Mouse (Mus musculus): ENCODE measurements around the gene Luc7l3. TPM values are rescaled to one million over a fixed set of nuclear protein-coding genes. Genes with fewer than 3 reads are reported as not detected.
A peak's percentile ranks its signal among the peaks of the same experiment; 100 is the strongest.

The Luc7l3 gene
- total RNA-seq, 2 experiments from 2014 or later = 41.1 to 48.6 TPM

- intact Hi-C loops (cut with DNase I) = loop anchor here (5.0 kb wide), 1 partner anchor 217 kb away; the partner anchor contains the start of gene Rsad1
- H3K27ac ChIP-seq = peak overlapping the region; percentile 94
- TF ChIP-seq CTCF (IDR thresholded peaks at IDR 0.05) = no peak
- no peak for DNase-seq
- H3K4me3 ChIP-seq = peak overlapping the region; percentile 92
These were observed 8.4 kb upstream of the Luc7l3 start for GRCm38 (mm10) chr11:94330211-94330610.

DNA sequence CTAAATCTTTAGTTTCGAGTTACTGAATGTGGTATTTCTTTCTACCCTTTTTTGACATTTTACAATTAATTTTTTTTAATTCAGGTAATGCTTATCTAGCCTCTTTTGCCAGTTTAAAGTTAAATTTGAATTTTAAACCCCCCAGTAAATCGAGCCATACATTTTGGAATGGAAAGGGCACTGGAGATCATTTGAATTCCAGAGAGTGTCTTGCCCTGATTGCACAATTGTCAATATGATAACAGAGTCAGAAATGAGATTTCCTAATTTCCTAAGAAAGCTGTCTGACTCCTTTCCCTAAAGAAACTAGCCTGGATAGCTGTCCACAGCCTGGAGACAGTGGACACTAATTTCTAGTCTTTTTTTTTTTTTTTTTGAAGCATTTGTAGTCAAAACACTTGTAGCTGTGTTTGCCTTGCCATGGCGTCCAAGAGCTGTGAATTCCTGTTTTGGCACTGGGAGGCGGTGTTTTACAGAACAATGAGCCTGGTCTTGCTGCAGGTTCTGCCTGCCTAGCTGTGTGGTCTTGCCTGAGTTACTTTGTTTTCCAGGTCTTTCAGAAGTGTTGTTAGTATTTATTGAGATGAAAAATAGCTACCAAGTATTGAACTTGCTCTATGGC is 7.6 kb upstream of the Luc7l3 start:
- H3K4me3 ChIP-seq = peak overlapping the region; percentile 92

DNA sequence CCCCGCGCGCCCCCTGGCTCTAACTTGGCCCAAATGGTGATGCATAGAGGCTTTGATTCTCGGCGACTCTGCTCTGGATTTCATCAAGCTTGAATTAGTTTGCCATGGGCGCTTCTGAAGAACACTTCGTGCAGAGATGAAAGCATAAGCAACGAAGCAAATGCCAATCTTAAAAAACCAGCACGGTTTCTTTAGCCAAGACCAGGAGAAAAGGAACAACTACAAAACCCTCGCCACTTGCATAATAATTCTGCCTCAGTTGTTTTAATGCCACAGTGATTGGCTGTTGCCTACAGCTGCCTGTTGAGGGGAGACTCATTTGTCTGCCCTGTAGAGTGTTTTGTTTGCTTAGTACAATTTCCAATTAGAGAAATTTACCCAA is 6.8 kb upstream of the Luc7l3 start:
- TF ChIP-seq CTCF (IDR thresholded peaks at IDR 0.05) = no peak; the same call in 1 of the 2 replicates
- intact Hi-C loops (cut with DNase I) = no loop called here
- Histone ChIP-seq H3K4me3 (peak overlapping the region; percentile 92), H3K27ac (peak overlapping the region; percentile 94)
- DNase-seq = no peak

More for the DNA sequence above, 7.6 kb upstream of the Luc7l3 start:
- intact Hi-C loops (cut with DNase I) = no loop called here
- TF ChIP-seq CTCF (IDR thresholded peaks at IDR 0.05) = peak; percentile 59
- peak overlapping the region; percentile 94 for H3K27ac ChIP-seq
- peak; percentile 58 for DNase-seq

DNA sequence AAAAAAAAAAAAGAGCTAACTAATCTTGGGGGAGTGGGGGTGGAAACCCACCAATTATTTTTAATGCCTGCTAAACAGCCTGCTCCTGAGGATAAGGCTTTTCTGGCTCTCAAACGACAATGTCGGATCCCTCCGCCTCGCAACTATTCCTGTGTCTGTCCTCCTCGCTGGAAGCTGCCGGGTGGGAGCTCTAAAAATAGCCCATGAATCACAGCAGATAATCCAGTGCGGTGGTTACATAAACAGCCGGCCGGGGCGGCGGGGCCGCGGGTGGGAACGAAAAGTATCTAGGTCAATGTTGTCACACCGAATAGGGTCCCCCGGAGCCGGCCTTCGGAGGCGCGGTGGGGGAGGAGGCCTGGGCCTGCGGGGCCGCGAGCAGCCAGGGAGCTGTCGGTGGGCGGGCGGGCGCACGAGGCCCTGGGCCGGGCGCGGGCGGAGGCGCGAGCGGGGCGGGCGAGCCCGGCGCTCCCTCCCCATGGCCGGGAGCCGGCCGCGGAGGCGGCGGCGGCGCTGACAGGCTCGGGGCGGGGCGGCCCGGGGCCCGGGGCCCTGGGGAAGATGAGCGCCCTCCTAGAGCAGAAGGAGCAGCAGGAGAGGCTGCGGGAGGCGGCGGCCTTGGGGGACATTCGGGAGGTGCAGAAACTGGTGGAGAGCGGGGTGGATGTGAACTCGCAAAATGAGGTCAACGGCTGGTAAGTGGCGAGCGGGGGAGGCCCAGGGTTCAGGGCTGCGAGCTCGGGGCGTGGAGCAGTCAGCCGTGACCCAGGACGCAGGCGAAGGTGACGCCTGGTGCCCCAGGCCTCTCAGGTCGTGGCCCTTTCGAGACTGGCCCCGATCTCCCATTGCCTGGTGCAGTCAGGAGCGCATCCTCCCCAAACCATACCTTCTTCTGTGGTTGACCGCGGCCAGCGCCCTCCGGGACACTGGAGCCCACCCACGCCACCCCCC is 6.2 kb upstream of the Luc7l3 start, which contains the start of gene Ankrd40:
Ankrd40 (plus strand) TSS at position 309 of the 951 bp plus-strand sequence.
- DNase-seq = peak; percentile 96
- TF ChIP-seq CTCF (IDR thresholded peaks at IDR 0.05) = no peak; the same call in 1 of the 2 replicates
- intact Hi-C loops (cut with DNase I) = no loop called here
- Histone ChIP-seq H3K4me3 (peak within 1 kb of the TSS; percentile 92), H3K27ac (peak within 1 kb of the TSS; percentile 94)

GRCm38 (mm10) chr11:94326961-94327411 is 5.2 kb upstream of the Luc7l3 start:
- DNase-seq = no peak
- Histone ChIP-seq H3K27ac (peak overlapping the region; percentile 94), H3K4me3 (peak overlapping the region; percentile 92)
- no peak for TF ChIP-seq CTCF (IDR thresholded peaks at IDR 0.05)
- intact Hi-C loops (cut with DNase I) = no loop called here

DNA sequence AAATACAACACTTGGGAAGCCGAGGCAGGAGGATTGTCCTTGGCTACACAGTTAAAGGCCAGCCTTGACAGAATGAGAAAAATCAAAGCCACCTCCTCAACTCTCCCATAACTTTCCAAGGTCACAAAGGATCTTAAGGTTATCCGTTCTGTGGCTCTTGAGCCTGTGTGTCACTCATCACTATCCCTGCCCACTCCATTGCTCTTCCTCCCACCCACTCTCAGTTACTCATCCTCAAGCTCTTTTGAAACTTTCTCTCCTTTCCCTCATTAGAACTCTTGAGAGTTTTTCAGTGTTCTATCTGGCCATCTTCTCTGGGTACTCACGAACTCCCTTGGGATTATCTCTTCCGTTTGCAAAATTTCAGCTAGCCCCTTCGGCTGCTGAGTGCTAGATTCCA is 2.8 kb upstream of the Luc7l3 start:
- intact Hi-C loops (cut with DNase I) = no loop called here
- Histone ChIP-seq H3K27ac (no peak overlapping the region), H3K4me3 (no peak overlapping the region)
- DNase-seq = no peak
- TF ChIP-seq CTCF (IDR thresholded peaks at IDR 0.05) = no peak

- Histone ChIP-seq H3K27ac (peak overlapping the region; percentile 100), H3K4me3 (no peak overlapping the region)
- TF ChIP-seq CTCF (IDR thresholded peaks at IDR 0.05) = no peak
- intact Hi-C loops (cut with DNase I) = no loop called here
- DNase-seq = no peak
These were observed 1.6 kb upstream of the Luc7l3 start for GRCm38 (mm10) chr11:94323271-94323925.

- intact Hi-C loops (cut with DNase I) = no loop called here
- no peak for TF ChIP-seq CTCF (IDR thresholded peaks at IDR 0.05)
- H3K4me3 ChIP-seq = peak overlapping the region; percentile 88
These were observed 848 bp upstream of the Luc7l3 start for GRCm38 (mm10) chr11:94322636-94323035.

DNA sequence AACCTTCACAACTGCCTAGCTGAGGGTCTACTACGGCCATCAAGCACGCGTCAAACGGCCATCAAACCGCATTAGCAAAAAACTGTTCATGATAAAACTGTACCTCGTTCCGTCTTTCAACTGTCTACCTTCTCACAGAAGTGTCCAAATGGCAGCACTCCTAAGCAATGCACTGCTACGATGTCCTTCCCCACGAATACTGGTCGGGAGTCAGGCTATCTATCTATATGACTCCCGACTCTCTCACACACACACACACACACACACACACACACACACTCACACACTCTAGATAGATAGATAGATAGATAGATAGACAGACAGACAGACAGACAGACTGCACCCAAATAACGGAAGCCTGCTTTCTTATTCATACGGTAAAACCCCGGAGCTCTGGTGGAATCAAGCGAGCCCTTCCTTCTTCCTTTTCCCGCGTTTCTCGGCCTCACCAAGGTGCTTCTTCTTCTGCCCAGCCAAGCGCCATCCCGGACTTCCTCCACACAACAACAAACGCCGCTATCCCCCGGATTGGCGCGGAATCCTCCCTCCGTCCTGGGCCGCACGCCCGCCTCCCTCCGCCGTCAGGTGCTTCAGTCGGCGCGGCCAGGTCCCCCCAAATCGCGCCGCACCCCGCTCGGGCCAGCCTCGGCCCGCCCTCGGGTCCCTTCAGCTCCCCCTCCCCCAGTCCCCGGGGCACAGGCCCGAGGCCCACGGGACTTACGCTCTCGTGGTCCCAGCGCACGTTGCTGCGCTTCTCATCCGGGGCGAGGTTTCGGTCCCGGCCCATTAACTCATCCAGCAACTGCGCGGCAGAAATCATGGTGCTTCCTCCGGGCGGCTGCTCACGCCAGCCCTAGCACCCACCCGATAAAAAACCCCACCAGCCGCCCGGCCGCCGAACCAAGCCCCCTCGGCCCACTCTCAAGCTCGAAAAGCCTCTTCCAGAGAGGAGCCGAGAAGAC is 538 bp downstream of the Luc7l3 start:
- H3K27ac ChIP-seq = peak overlapping the region; percentile 100
- DNase-seq = peak; percentile 78
- intact Hi-C loops (cut with DNase I) = no loop called here
- no peak for TF ChIP-seq CTCF (IDR thresholded peaks at IDR 0.05)
- peak overlapping the region; percentile 88 for H3K4me3 ChIP-seq

More at GRCm38 (mm10) chr11:94322636-94323035, 848 bp upstream of the Luc7l3 start:
- DNase-seq = no peak
- peak overlapping the region; percentile 100 for H3K27ac ChIP-seq

- Histone ChIP-seq H3K27ac (no peak overlapping the region), H3K4me3 (no peak overlapping the region)
- intact Hi-C loops (cut with DNase I) = no loop called here
- no peak for DNase-seq
- no peak for TF ChIP-seq CTCF (IDR thresholded peaks at IDR 0.05)
These were observed 3.7 kb downstream of the Luc7l3 start for GRCm38 (mm10) chr11:94318056-94318455.

GRCm38 (mm10) chr11:94317515-94317914 is 4.3 kb downstream of the Luc7l3 start:
- H3K4me3 ChIP-seq = no peak overlapping the region
- peak overlapping the region; percentile 7; the same call in 1 of the 2 replicates for H3K27ac ChIP-seq
- intact Hi-C loops (cut with DNase I) = no loop called here
- no peak for DNase-seq
- no peak for TF ChIP-seq CTCF (IDR thresholded peaks at IDR 0.05)

All from gastrocnemius, adult 2 months (tissue).